Mouse (Mus musculus) CH12.LX (cell line): ENCODE data around the gene H2al1m. TPM values are rescaled to one million over a fixed set of nuclear protein-coding genes. Genes with fewer than 3 reads are reported as not detected.

Experiments used
- DNase-seq: peaks from one replicate; pipeline ENCODE4 v3.0.0-alpha.2; 2013; ENCODE audit errors: extremely low read depth
- H3K27ac ChIP-seq: 2 replicates; pipeline ENCODE4 v1.5.1; 2012; ENCODE audit warnings: low read depth, mild to moderate bottlenecking, control low read depth, moderate library complexity; ENCODE audit not compliant: insufficient read depth
- H3K27me3 ChIP-seq: replicated peaks from 2 replicates; pipeline ENCODE3; 2012; ENCODE audit warnings: inconsistent platforms
- H3K36me3 ChIP-seq, 2 experiments: replicated peaks in 1 of 2; 2 replicates each; pipeline versions ENCODE3 to v1.6.1; 2012; ENCODE audit warnings: inconsistent platforms in 1 of 2, low read length in 1 of 2, mild to moderate bottlenecking in 1 of 2, mixed read lengths in 1 of 2, moderate library complexity in 1 of 2; ENCODE audit not compliant: control insufficient read depth in 1 of 2, insufficient read depth in 1 of 2
- H3K4me1 ChIP-seq, 2 experiments: 2 replicates each; pipeline ENCODE4 v1.6.1; 2012; ENCODE audit warnings: inconsistent platforms in 1 of 2, moderate library complexity in 1 of 2; ENCODE audit not compliant: insufficient read depth in 2 of 2, control insufficient read depth in 1 of 2
- H3K4me2 ChIP-seq: 2 replicates; pipeline ENCODE4 v1.6.1; 2012; ENCODE audit warnings: low read depth, mild to moderate bottlenecking, control low read depth; ENCODE audit not compliant: poor library complexity, insufficient read depth, severe bottlenecking
- H3K4me3 ChIP-seq, 3 experiments: fragments of 150-350 bp in 1 of 3; sonication (generic) in 1 of 3; replicated peaks in 1 of 3; 2 replicates each; pipeline versions ENCODE3 to v1.5.1; 2011 to 2012; ENCODE audit warnings: low read depth in 2 of 3, low read length in 2 of 3, mild to moderate bottlenecking in 2 of 3, moderate library complexity in 2 of 3, control low read depth in 1 of 3, improper control_type of control experiment in 1 of 3, inconsistent platforms in 1 of 3, mixed read lengths in 1 of 3; ENCODE audit not compliant: poor library complexity in 1 of 3
- H3K79me2 ChIP-seq: replicated peaks from 2 replicates; pipeline ENCODE4 v1.6.1; 2012; ENCODE audit warnings: mild to moderate bottlenecking, moderate library complexity; ENCODE audit not compliant: control insufficient read depth, poor library complexity, insufficient read depth, severe bottlenecking; ENCODE audit errors: extremely low read depth
- H3K9ac ChIP-seq: 2 replicates; pipeline ENCODE4 v1.6.1; 2012; ENCODE audit warnings: low read depth, mild to moderate bottlenecking, control low read depth, moderate library complexity; ENCODE audit not compliant: insufficient read depth
- H3K9me3 ChIP-seq: replicated peaks from 2 replicates; pipeline ENCODE3; 2012; ENCODE audit warnings: low read length, inconsistent platforms, mixed read lengths
- CHD2 ChIP-seq: IDR thresholded peaks from 2 replicates; pipeline ENCODE4 v1.6.1; 2011; ENCODE audit warnings: low read length, improper control_type of control experiment
- CTCF ChIP-seq, 2 experiments: IDR thresholded peaks in 1 of 2; conservative IDR thresholded peaks in 1 of 2; 2 replicates each; pipeline ENCODE4 v1.5.1; 2011 to 2012; ENCODE audit warnings: low read depth in 2 of 2, low read length in 2 of 2, improper control_type of control experiment in 1 of 2, inconsistent platforms in 1 of 2, mild to moderate bottlenecking in 1 of 2, moderate library complexity in 1 of 2
- E2F4 ChIP-seq: IDR thresholded peaks from 2 replicates; pipeline ENCODE4 v1.6.1; 2011; ENCODE audit warnings: low read depth, low read length, improper control_type of control experiment; ENCODE audit not compliant: insufficient replicate concordance
- ETS1 ChIP-seq: conservative IDR thresholded peaks from 2 replicates; pipeline ENCODE4 v1.6.1; 2012; ENCODE audit warnings: low read depth, mild to moderate bottlenecking, inconsistent platforms, low read length, improper control_type of control experiment, moderate library complexity
- HCFC1 ChIP-seq: IDR thresholded peaks from 2 replicates; pipeline ENCODE4 v1.6.1; 2012; ENCODE audit warnings: low read depth, mild to moderate bottlenecking, inconsistent platforms, low read length, improper control_type of control experiment
- IRF4 ChIP-seq: IDR thresholded peaks from 2 replicates; pipeline ENCODE4 v1.6.1; 2014; ENCODE audit warnings: low read depth, mild to moderate bottlenecking, inconsistent platforms, low read length, improper control_type of control experiment
- JUN ChIP-seq: IDR thresholded peaks from 2 replicates; pipeline ENCODE4 v1.6.1; 2011; ENCODE audit warnings: low read depth, mild to moderate bottlenecking, low read length, improper control_type of control experiment, moderate library complexity; ENCODE audit not compliant: insufficient read depth
- KAT2A ChIP-seq: IDR thresholded peaks from 2 replicates; pipeline ENCODE4 v1.6.1; 2012; ENCODE audit warnings: low read length, improper control_type of control experiment, inconsistent platforms; ENCODE audit not compliant: insufficient replicate concordance
- MAFK ChIP-seq: IDR thresholded peaks from 2 replicates; pipeline ENCODE4 v1.6.1; 2011; ENCODE audit warnings: low read length, improper control_type of control experiment; ENCODE audit not compliant: insufficient replicate concordance
- MAX ChIP-seq: IDR thresholded peaks from 2 replicates; pipeline ENCODE4 v1.6.1; 2011; ENCODE audit warnings: low read length, improper control_type of control experiment
- MAZ ChIP-seq: IDR thresholded peaks from 2 replicates; pipeline ENCODE4 v1.6.1; 2012; ENCODE audit warnings: low read depth, mild to moderate bottlenecking, inconsistent platforms, low read length, improper control_type of control experiment, moderate library complexity
- MXI1 ChIP-seq: IDR thresholded peaks from 2 replicates; pipeline ENCODE4 v1.6.1; 2011; ENCODE audit warnings: mild to moderate bottlenecking, low read depth, low read length, improper control_type of control experiment
- NRF1 ChIP-seq: IDR thresholded peaks from 2 replicates; pipeline ENCODE4 v1.6.1; 2014; ENCODE audit warnings: low read depth, mild to moderate bottlenecking, inconsistent platforms, low read length, improper control_type of control experiment, moderate library complexity
- POLR2A ChIP-seq: IDR thresholded peaks from 2 replicates; pipeline ENCODE4 v1.6.1; 2011; ENCODE audit warnings: low read depth, mild to moderate bottlenecking, improper control_type of control experiment, low read length
- RCOR1 ChIP-seq: conservative IDR thresholded peaks from 2 replicates; pipeline ENCODE4 v1.6.1; 2012; ENCODE audit warnings: low read depth, mild to moderate bottlenecking, inconsistent platforms, low read length, improper control_type of control experiment
- SIN3A ChIP-seq: IDR thresholded peaks from 2 replicates; pipeline ENCODE4 v1.6.1; 2012; ENCODE audit warnings: low read length, improper control_type of control experiment, inconsistent platforms
- SMC3 ChIP-seq: IDR thresholded peaks from 2 replicates; pipeline ENCODE4 v1.6.1; 2011; ENCODE audit warnings: low read depth, low read length, improper control_type of control experiment
- TBP ChIP-seq: conservative IDR thresholded peaks from 2 replicates; pipeline ENCODE4 v1.6.1; 2011; ENCODE audit warnings: low read depth, low read length, improper control_type of control experiment
- TCF12 ChIP-seq: IDR thresholded peaks from 2 replicates; pipeline ENCODE4 v1.6.1; 2014; ENCODE audit warnings: low read depth, mild to moderate bottlenecking, inconsistent platforms, low read length, improper control_type of control experiment
- USF2 ChIP-seq: conservative IDR thresholded peaks from 2 replicates; pipeline ENCODE4 v1.6.1; 2011; ENCODE audit warnings: low read depth, low read length, improper control_type of control experiment
- ZC3H11A ChIP-seq: IDR thresholded peaks from 2 replicates; pipeline ENCODE4 v1.6.1; 2012; ENCODE audit warnings: low read depth, mild to moderate bottlenecking, inconsistent platforms, low read length, improper control_type of control experiment
- ZKSCAN1 ChIP-seq: IDR thresholded peaks from 2 replicates; pipeline ENCODE4 v1.6.1; 2012; ENCODE audit warnings: low read depth, inconsistent platforms, low read length, improper control_type of control experiment, borderline replicate concordance
- ZNF384 ChIP-seq: IDR thresholded peaks from 2 replicates; pipeline ENCODE4 v1.6.1; 2012; ENCODE audit warnings: low read depth, low read length, improper control_type of control experiment, inconsistent platforms
- dilution Hi-C: fragments of 300-500 bp; cut with MboI; formaldehyde crosslinking; loops from 2 replicates; pipeline ENCODE4 v1.14.3; 2020; ENCODE audit warnings: low sequenced_read_pairs; ENCODE audit not compliant: extremely low pct_unique_long_range_greater_than_20kb, extremely low pct_ligation_motif_present
- in situ Hi-C: fragments of 300-500 bp; cut with MboI; formaldehyde crosslinking; loops from 3 replicates; pipeline ENCODE4 v1.14.3; 2019; ENCODE audit warnings: low sequenced_read_pairs, low pct_ligation_motif_present, low pct_unique_long_range_greater_than_20kb, mixed read lengths
- polyA plus RNA-seq: library from polyadenylated mRNA; unstranded; fragments of >175 nt; gene quantifications from 2 replicates; pipeline ENCODE4 v1.2.1, GENCODE M21; 2012; ENCODE audit warnings: low read depth; ENCODE audit not compliant: insufficient read length
- total RNA-seq, 2 experiments: library from RNA; depleted of rRNA; stranded (reverse); fragments of 300-350 nt in 1 of 2; fragments of >200 nt in 1 of 2; gene quantifications; 2 replicates each; pipeline ENCODE4 v1.2.3; 2012 to 2014

H2al1m gene
- total and polyA plus RNA-seq, 3 experiments = not detected

GRCm38 (mm10) chrX:9271112-9271511, 12.5 kb upstream of the H2al1m start:
- Histone ChIP-seq H3K4me2 (no peak overlapping the region), H3K9me3 (peaks cover 4% of the 10 kb centered on the region), H3K4me3 (no peak overlapping the region), H3K27me3 (no peaks in the 10 kb centered on the region), H3K36me3 (no peaks in the 10 kb centered on the region), H3K27ac (no peak overlapping the region), H3K9ac (no peak overlapping the region; the same call in 1 of the 2 replicates), H3K79me2 (no peaks in the 10 kb centered on the region), H3K4me1 (no peaks in the 10 kb centered on the region)
- in situ Hi-C loops = no loop called here
- DNase-seq = no peak
- dilution Hi-C loops = no loop called here
- TF ChIP-seq MAFK (no peak), E2F4 (no peak), SMC3 (no peak), JUN (no peak), ETS1 (no peak)

DNA sequence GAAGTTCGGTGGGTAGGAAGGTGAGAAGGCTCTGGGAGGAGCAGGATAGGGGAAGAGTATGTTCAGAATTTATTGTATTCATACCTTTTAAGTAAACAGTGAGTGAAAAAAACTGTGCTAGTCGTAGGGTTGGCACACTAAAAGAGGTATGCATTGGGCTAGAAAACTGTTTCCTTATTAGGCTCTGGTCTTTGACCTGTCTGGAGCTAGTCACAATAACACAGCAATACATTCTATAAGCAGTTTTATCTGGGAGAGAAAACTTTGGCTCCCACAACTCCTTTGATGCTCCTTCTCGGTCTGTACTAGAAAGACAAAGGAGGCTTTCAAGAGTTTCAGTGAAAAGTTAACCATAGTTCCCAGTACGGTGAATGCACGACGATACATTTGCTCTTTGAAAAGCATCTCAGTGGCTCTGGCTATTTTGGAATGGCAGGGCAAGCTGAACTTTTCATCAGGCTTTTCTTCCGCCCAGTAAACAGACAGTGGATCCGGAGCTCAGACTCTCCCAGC, 11.6 kb upstream of the H2al1m start:
- Histone ChIP-seq H3K27ac (no peak overlapping the region), H3K4me1 (no peaks in the 10 kb centered on the region), H3K9me3 (peaks cover 4% of the 10 kb centered on the region), H3K27me3 (no peaks in the 10 kb centered on the region), H3K36me3 (no peaks in the 10 kb centered on the region), H3K4me3 (peak overlapping the region in 2 of 3 experiments; percentile 36 to 62), H3K4me2 (peak overlapping the region; percentile 56; the same call in 1 of the 2 replicates), H3K9ac (peak overlapping the region; percentile 63), H3K79me2 (no peaks in the 10 kb centered on the region)
- TF ChIP-seq RCOR1 = no peak
- no peak for DNase-seq
- dilution Hi-C loops = no loop called here
- in situ Hi-C loops = no loop called here

GRCm38 (mm10) chrX:9272460-9273361, 10.9 kb upstream of the H2al1m start, which contains the start of gene Xk:
Gene Xk, plus strand, starts transcription at chrX:9272756.
- dilution Hi-C loops (no loop called here), in situ Hi-C loops (no loop called here)
- no peaks in the 10 kb centered on the region for H3K79me2 ChIP-seq
- H3K4me3 ChIP-seq = peak within 1 kb of the TSS in 2 of 3 experiments; percentile 36 to 73
- H3K9ac ChIP-seq = peak within 1 kb of the TSS; percentile 63
- no peaks in the 10 kb centered on the region for H3K27me3 ChIP-seq
- H3K9me3 ChIP-seq = peaks cover 4% of the 10 kb centered on the region
- H3K4me1 ChIP-seq = no peaks in the 10 kb centered on the region
- H3K27ac ChIP-seq = 0 out of 2 replicates have a peak within 1 kb of the TSS, but pooled peaks have one; percentile 11
- H3K36me3 ChIP-seq = no peaks in the 10 kb centered on the region
- H3K4me2 ChIP-seq = peak within 1 kb of the TSS; percentile 56; the same call in 1 of the 2 replicates
- DNase-seq = no peak
- TF ChIP-seq NRF1 (peak; percentile 80), E2F4 (no peak), HCFC1 (no peak), SIN3A (no peak), TCF12 (peak; percentile 19; the same call in 1 of the 2 replicates), CTCF (conservative IDR thresholded peaks at IDR 0.05 in 1 of 2, IDR thresholded peaks at IDR 0.05 in 1 of 2; ENCODE audit: low read depth in 2 of 2, low read length in 2 of 2) (no peak), TBP (no peak), MAZ (no peak), MXI1 (no peak; the same call in 1 of the 2 replicates), ZKSCAN1 (no peak), CHD2 (no peak), POLR2A (0 out of 2 replicates have a peak, but pooled peaks have one; percentile 30), IRF4 (no peak), USF2 (no peak), ETS1 (no peak), ZC3H11A (no peak), ZNF384 (no peak), KAT2A (no peak), MAX (no peak)
